Mouse (Mus musculus) CH12.LX (cell line): ENCODE measurements around the gene Kcnn1. TPM values are rescaled to one million over a fixed set of nuclear protein-coding genes. Genes with fewer than 3 reads are reported as not detected.

ENCODE experiments used
- DNase-seq: peaks from one replicate; pipeline ENCODE4 v3.0.0-alpha.2; 2013; ENCODE audit errors: extremely low read depth
- H3K27ac ChIP-seq: 2 replicates; pipeline ENCODE4 v1.5.1; 2012; ENCODE audit warnings: low read depth, mild to moderate bottlenecking, control low read depth, moderate library complexity; ENCODE audit not compliant: insufficient read depth
- H3K27me3 ChIP-seq: replicated peaks from 2 replicates; pipeline ENCODE3; 2012; ENCODE audit warnings: inconsistent platforms
- H3K36me3 ChIP-seq, 2 experiments: replicated peaks in 1 of 2; 2 replicates each; pipeline versions ENCODE3 to v1.6.1; 2012; ENCODE audit warnings: inconsistent platforms in 1 of 2, low read length in 1 of 2, mild to moderate bottlenecking in 1 of 2, mixed read lengths in 1 of 2, moderate library complexity in 1 of 2; ENCODE audit not compliant: control insufficient read depth in 1 of 2, insufficient read depth in 1 of 2
- H3K4me1 ChIP-seq, 2 experiments: 2 replicates each; pipeline ENCODE4 v1.6.1; 2012; ENCODE audit warnings: inconsistent platforms in 1 of 2, moderate library complexity in 1 of 2; ENCODE audit not compliant: insufficient read depth in 2 of 2, control insufficient read depth in 1 of 2
- H3K4me2 ChIP-seq: 2 replicates; pipeline ENCODE4 v1.6.1; 2012; ENCODE audit warnings: low read depth, mild to moderate bottlenecking, control low read depth; ENCODE audit not compliant: poor library complexity, insufficient read depth, severe bottlenecking
- H3K4me3 ChIP-seq, 3 experiments: fragments of 150-350 bp in 1 of 3; sonication (generic) in 1 of 3; replicated peaks in 1 of 3; 2 replicates each; pipeline versions ENCODE3 to v1.5.1; 2011 to 2012; ENCODE audit warnings: low read depth in 2 of 3, low read length in 2 of 3, mild to moderate bottlenecking in 2 of 3, moderate library complexity in 2 of 3, control low read depth in 1 of 3, improper control_type of control experiment in 1 of 3, inconsistent platforms in 1 of 3, mixed read lengths in 1 of 3; ENCODE audit not compliant: poor library complexity in 1 of 3
- H3K79me2 ChIP-seq: replicated peaks from 2 replicates; pipeline ENCODE4 v1.6.1; 2012; ENCODE audit warnings: mild to moderate bottlenecking, moderate library complexity; ENCODE audit not compliant: control insufficient read depth, poor library complexity, insufficient read depth, severe bottlenecking; ENCODE audit errors: extremely low read depth
- H3K9ac ChIP-seq: 2 replicates; pipeline ENCODE4 v1.6.1; 2012; ENCODE audit warnings: low read depth, mild to moderate bottlenecking, control low read depth, moderate library complexity; ENCODE audit not compliant: insufficient read depth
- H3K9me3 ChIP-seq: replicated peaks from 2 replicates; pipeline ENCODE3; 2012; ENCODE audit warnings: low read length, inconsistent platforms, mixed read lengths
- CHD1 ChIP-seq: IDR thresholded peaks from 2 replicates; pipeline ENCODE4 v1.6.1; 2012; ENCODE audit warnings: low read depth, low read length, improper control_type of control experiment, inconsistent platforms
- E2F4 ChIP-seq: IDR thresholded peaks from 2 replicates; pipeline ENCODE4 v1.6.1; 2011; ENCODE audit warnings: low read depth, low read length, improper control_type of control experiment; ENCODE audit not compliant: insufficient replicate concordance
- ETS1 ChIP-seq: conservative IDR thresholded peaks from 2 replicates; pipeline ENCODE4 v1.6.1; 2012; ENCODE audit warnings: low read depth, mild to moderate bottlenecking, inconsistent platforms, low read length, improper control_type of control experiment, moderate library complexity
- HCFC1 ChIP-seq: IDR thresholded peaks from 2 replicates; pipeline ENCODE4 v1.6.1; 2012; ENCODE audit warnings: low read depth, mild to moderate bottlenecking, inconsistent platforms, low read length, improper control_type of control experiment
- IRF4 ChIP-seq: IDR thresholded peaks from 2 replicates; pipeline ENCODE4 v1.6.1; 2014; ENCODE audit warnings: low read depth, mild to moderate bottlenecking, inconsistent platforms, low read length, improper control_type of control experiment
- JUN ChIP-seq: IDR thresholded peaks from 2 replicates; pipeline ENCODE4 v1.6.1; 2011; ENCODE audit warnings: low read depth, mild to moderate bottlenecking, low read length, improper control_type of control experiment, moderate library complexity; ENCODE audit not compliant: insufficient read depth
- JUND ChIP-seq: conservative IDR thresholded peaks from 2 replicates; pipeline ENCODE4 v1.6.1; 2011; ENCODE audit warnings: low read depth, low read length, improper control_type of control experiment
- MEF2A ChIP-seq: IDR thresholded peaks from 2 replicates; pipeline ENCODE4 v1.6.1; 2014; ENCODE audit warnings: low read depth, mild to moderate bottlenecking, inconsistent platforms, low read length, improper control_type of control experiment, borderline replicate concordance
- NELFE ChIP-seq: IDR thresholded peaks from 2 replicates; pipeline ENCODE4 v1.6.1; 2011; ENCODE audit warnings: low read depth, low read length, improper control_type of control experiment
- POLR2AphosphoS2 ChIP-seq: IDR thresholded peaks from 2 replicates; pipeline ENCODE4 v1.6.1; 2011; ENCODE audit warnings: low read depth, low read length, improper control_type of control experiment
- RAD21 ChIP-seq: IDR thresholded peaks from 2 replicates; pipeline ENCODE4 v1.6.1; 2011; ENCODE audit warnings: low read depth, mild to moderate bottlenecking, low read length, improper control_type of control experiment, moderate library complexity
- SIN3A ChIP-seq: IDR thresholded peaks from 2 replicates; pipeline ENCODE4 v1.6.1; 2012; ENCODE audit warnings: low read length, improper control_type of control experiment, inconsistent platforms
- SMC3 ChIP-seq: IDR thresholded peaks from 2 replicates; pipeline ENCODE4 v1.6.1; 2011; ENCODE audit warnings: low read depth, low read length, improper control_type of control experiment
- USF1 ChIP-seq: IDR thresholded peaks from 2 replicates; pipeline ENCODE4 v1.6.1; 2014; ENCODE audit warnings: low read depth, mild to moderate bottlenecking, inconsistent platforms, low read length, improper control_type of control experiment
- USF2 ChIP-seq: conservative IDR thresholded peaks from 2 replicates; pipeline ENCODE4 v1.6.1; 2011; ENCODE audit warnings: low read depth, low read length, improper control_type of control experiment
- ZKSCAN1 ChIP-seq: IDR thresholded peaks from 2 replicates; pipeline ENCODE4 v1.6.1; 2012; ENCODE audit warnings: low read depth, inconsistent platforms, low read length, improper control_type of control experiment, borderline replicate concordance
- dilution Hi-C: fragments of 300-500 bp; cut with MboI; formaldehyde crosslinking; loops from 2 replicates; pipeline ENCODE4 v1.14.3; 2020; ENCODE audit warnings: low sequenced_read_pairs; ENCODE audit not compliant: extremely low pct_unique_long_range_greater_than_20kb, extremely low pct_ligation_motif_present
- in situ Hi-C: fragments of 300-500 bp; cut with MboI; formaldehyde crosslinking; loops from 3 replicates; pipeline ENCODE4 v1.14.3; 2019; ENCODE audit warnings: low sequenced_read_pairs, low pct_ligation_motif_present, low pct_unique_long_range_greater_than_20kb, mixed read lengths
- polyA plus RNA-seq: library from polyadenylated mRNA; unstranded; fragments of >175 nt; gene quantifications from 2 replicates; pipeline ENCODE4 v1.2.1, GENCODE M21; 2012; ENCODE audit warnings: low read depth; ENCODE audit not compliant: insufficient read length
- total RNA-seq, 2 experiments: library from RNA; depleted of rRNA; stranded (reverse); fragments of 300-350 nt in 1 of 2; fragments of >200 nt in 1 of 2; gene quantifications; 2 replicates each; pipeline ENCODE4 v1.2.3; 2012 to 2014

Kcnn1 gene
- total and polyA plus RNA-seq, 3 experiments: 0.21 TPM; not detected in 2

DNA sequence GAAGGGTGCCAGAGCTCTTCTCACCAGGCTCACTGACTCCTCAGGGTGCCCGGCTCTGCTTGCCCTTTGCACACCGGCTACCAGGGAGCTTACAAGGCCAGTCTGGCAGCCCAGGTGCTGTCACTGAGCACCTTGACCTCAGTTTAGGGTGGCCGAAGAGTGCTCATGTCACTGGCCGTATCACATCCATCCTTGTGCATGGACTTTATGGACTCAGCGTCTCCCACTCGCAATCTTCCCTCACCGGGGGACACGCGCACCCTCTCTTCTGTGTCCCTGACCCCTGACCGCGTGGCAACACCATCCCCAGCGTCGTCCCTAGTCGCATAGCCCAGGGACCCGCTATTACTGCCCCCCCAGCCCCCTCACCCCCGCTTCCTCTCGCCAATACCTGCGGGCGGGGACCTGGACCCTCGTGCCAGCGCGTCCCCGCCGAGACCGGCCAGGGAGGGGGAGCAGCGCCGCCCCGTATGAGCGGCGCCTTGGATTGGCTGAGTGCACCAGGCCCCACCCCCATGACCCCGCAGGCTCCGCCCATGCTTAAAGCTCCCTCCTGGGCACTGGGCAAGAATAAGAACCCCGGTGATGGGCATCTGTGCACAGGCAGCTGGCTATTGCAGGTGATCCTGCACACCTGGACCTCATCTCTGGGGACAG, 6.4 kb downstream of the Kcnn1 start:
- dilution Hi-C loops: no loop called here
- H3K27me3 ChIP-seq: peaks cover 54% of the 10 kb centered on the region
- in situ Hi-C loops: no loop called here
- H3K9ac ChIP-seq: no peak overlapping the region
- TF ChIP-seq CHD1: no peak
- no peak for TF ChIP-seq MEF2A
- TF ChIP-seq JUN: no peak
- no peak for TF ChIP-seq SIN3A
- no peak for TF ChIP-seq JUND
- no peak for TF ChIP-seq NELFE
- TF ChIP-seq USF1: no peak
- TF ChIP-seq HCFC1: no peak
- no peak for TF ChIP-seq POLR2AphosphoS2
- no peak for TF ChIP-seq ETS1
- TF ChIP-seq USF2: no peak
- no peak for TF ChIP-seq ZKSCAN1
- TF ChIP-seq RAD21: no peak
- TF ChIP-seq IRF4: no peak
- no peak for TF ChIP-seq SMC3
- H3K36me3 ChIP-seq: no peaks in the 10 kb centered on the region
- H3K4me3 ChIP-seq: no peak overlapping the region
- no peaks in the 10 kb centered on the region for H3K9me3 ChIP-seq
- no peak overlapping the region for H3K27ac ChIP-seq
- peaks cover 14 to 36% of the 10 kb centered on the region in 2 experiments for H3K4me1 ChIP-seq
- no peak for DNase-seq
- H3K4me2 ChIP-seq: no peak overlapping the region
- no peaks in the 10 kb centered on the region for H3K79me2 ChIP-seq

DNA sequence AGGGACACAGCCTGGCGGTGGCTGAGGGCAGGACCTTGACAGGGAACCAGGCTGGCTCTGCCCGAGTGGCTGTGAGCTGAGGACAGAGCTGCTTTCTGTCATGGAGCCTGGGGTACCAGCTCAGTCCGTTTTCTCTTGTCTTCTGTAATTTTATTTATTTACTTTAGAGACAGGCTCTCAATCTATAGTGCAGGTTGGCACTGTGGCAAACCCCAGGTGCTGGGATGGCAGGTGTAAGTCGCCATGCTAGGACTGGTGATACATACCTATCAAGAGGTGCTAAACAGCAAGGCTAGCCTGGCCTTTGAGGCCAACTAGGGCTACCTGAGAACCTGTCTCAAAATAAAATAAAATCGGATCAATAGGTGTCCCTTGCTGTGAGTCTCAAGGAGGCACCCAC, 7.0 kb downstream of the Kcnn1 start:
- no peaks in the 10 kb centered on the region for H3K79me2 ChIP-seq
- H3K4me1 ChIP-seq: peaks cover 14 to 36% of the 10 kb centered on the region in 2 experiments
- DNase-seq: no peak
- H3K9ac ChIP-seq: no peak overlapping the region
- H3K9me3 ChIP-seq: no peaks in the 10 kb centered on the region
- H3K27ac ChIP-seq: no peak overlapping the region
- H3K4me3 ChIP-seq: no peak overlapping the region
- no peak for TF ChIP-seq E2F4
- no peaks in the 10 kb centered on the region for H3K36me3 ChIP-seq
- in situ Hi-C loops: no loop called here
- dilution Hi-C loops: no loop called here
- peaks cover 55% of the 10 kb centered on the region for H3K27me3 ChIP-seq
- H3K4me2 ChIP-seq: no peak overlapping the region
